Mouse (Mus musculus) forebrain, postnatal 0 days (tissue): ENCODE results near the gene Etnk2. TPM values are rescaled to one million over a fixed set of nuclear protein-coding genes. Genes with fewer than 3 reads are reported as not detected.
A peak's percentile ranks its signal among the peaks of the same experiment; 100 is the strongest.

ENCODE experiments used
- ATAC-seq: fragments of 200-750 bp; cut with Nextera tagmentation; 2 replicates; pipeline ENCODE4 v1.8.0; 2017; ENCODE audit warnings: mild to moderate bottlenecking, moderate library complexity
- DNase-seq: peaks from one replicate; pipeline ENCODE4 v3.0.0-alpha.2; 2015
- H3K27ac ChIP-seq: fragments of 300-500 bp; sonication (generic); 2 replicates; pipeline ENCODE4 v1.5.1; 2014; ENCODE audit warnings: low read depth, mild to moderate bottlenecking, antibody characterized with exemption, low read length, moderate library complexity, mixed read lengths
- H3K27me3 ChIP-seq: fragments of 300-500 bp; sonication (generic); 2 replicates; pipeline ENCODE4 v1.6.1; 2014; ENCODE audit warnings: mild to moderate bottlenecking, low read length, mixed read lengths; ENCODE audit not compliant: insufficient read depth
- H3K36me3 ChIP-seq: fragments of 300-500 bp; sonication (generic); 2 replicates; pipeline ENCODE4 v1.6.1; 2014; ENCODE audit warnings: mild to moderate bottlenecking, moderate library complexity; ENCODE audit not compliant: insufficient read depth
- H3K4me1 ChIP-seq: fragments of 300-500 bp; sonication (generic); 2 replicates; pipeline ENCODE4 v1.6.1; 2014; ENCODE audit warnings: antibody characterized with exemption; ENCODE audit not compliant: insufficient read depth
- H3K4me2 ChIP-seq: fragments of 300-500 bp; sonication (generic); 2 replicates; pipeline ENCODE4 v1.6.1; 2014; ENCODE audit warnings: low read depth, mild to moderate bottlenecking, moderate library complexity
- H3K4me3 ChIP-seq: fragments of 300-500 bp; sonication (generic); 2 replicates; pipeline ENCODE4 v1.5.1; 2014; ENCODE audit warnings: low read depth, low read length, mixed read lengths
- H3K9ac ChIP-seq: fragments of 300-500 bp; sonication (generic); 2 replicates; pipeline ENCODE4 v1.6.1; 2014; ENCODE audit warnings: mild to moderate bottlenecking
- H3K9me3 ChIP-seq: fragments of 300-500 bp; sonication (generic); 2 replicates; pipeline ENCODE4 v1.6.1; 2016; ENCODE audit warnings: low read length
- CTCF ChIP-seq: sonication (generic); IDR thresholded peaks from 2 replicates; pipeline ENCODE4 v1.5.1; 2016; ENCODE audit warnings: antibody characterized with exemption, control low read depth, low read depth
- WGBS: fragments of 180-500 bp; shearing (Covaris S2); extraction: QIAGEN DNeasy Blood & Tissue Kit; methylation state at CpG from one replicate; pipeline ENCODE4 v1.1.7; 2014; 5-methylcytosine and 5-hydroxymethylcytosine counted together
- polyA plus RNA-seq: library from polyadenylated mRNA; unstranded; fragments of >200 nt; fragmentation: Nextera tagmentation; extraction: Ambion mirVana; gene quantifications from 2 replicates; pipeline ENCODE4 v1.2.1, GENCODE M21; 2015
- total RNA-seq: library from RNA; depleted of rRNA; stranded (reverse); fragments of >200 nt; gene quantifications from 2 replicates; pipeline ENCODE4 v1.2.3, GENCODE M21; 2014; rRNA removed

Etnk2 gene
- total RNA-seq (15.5 and 25.3 TPM in 2 replicates), polyA plus RNA-seq (10.3 and 17.6 TPM in 2 replicates)

DNA sequence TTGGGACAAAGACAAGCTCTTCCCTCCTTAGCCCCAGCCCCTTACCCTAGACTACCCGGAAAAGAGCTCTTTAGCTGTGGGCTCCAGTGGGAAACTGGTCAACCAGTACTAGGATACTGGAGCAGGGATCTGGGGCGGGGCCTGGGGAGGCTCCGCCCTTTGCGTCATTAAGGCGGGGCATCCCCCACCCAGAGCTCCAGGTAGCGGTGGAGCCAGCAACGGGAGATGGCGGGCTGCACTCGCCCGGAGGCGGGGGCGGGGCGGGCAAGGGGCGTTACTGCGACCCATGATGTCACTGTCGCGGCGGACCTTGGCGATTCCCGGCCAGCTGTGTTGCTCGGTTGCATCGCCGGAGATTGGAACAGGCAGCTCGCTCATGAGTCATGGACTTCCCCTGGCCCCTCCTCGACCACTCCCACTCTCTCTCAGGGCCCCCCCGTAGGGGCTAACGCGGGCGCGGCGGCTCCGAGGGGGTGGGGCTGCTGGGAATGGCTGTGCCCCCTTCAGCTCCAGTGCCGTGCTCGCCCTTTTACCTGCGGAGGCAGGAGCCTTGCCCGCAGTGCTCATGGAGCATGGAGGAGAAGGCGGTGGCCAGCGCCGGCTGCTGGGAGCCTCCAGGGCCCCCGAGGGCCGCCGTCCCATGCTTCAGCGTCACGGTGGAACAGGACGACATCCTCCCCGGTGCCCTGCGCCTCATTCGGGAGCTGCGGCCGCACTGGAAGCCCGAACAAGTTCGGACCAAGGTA is at the start of gene Etnk2:
TSS of gene Etnk2 (plus strand) at position 297 of the 746 bp plus-strand sequence.
- ATAC-seq (peak; percentile 85), DNase-seq (peak; percentile 82)
- Histone ChIP-seq H3K4me2 (peak within 1 kb of the TSS; percentile 90), H3K9ac (peak within 1 kb of the TSS; percentile 70), H3K27me3 (peaks cover 12% of the 10 kb centered on the region), H3K36me3 (no peaks in the 10 kb centered on the region), H3K9me3 (no peaks in the 10 kb centered on the region), H3K27ac (0 out of 2 replicates have a peak within 1 kb of the TSS, but pooled peaks have one; percentile 29), H3K4me3 (peak within 1 kb of the TSS; percentile 61), H3K4me1 (0 out of 2 replicates have a peak, but pooled peaks cover 3% of the 10 kb centered on the region)
- TF ChIP-seq CTCF, result no peak
- 2% methylated on average over 52 of the region's 52 CpGs for WGBS

DNA sequence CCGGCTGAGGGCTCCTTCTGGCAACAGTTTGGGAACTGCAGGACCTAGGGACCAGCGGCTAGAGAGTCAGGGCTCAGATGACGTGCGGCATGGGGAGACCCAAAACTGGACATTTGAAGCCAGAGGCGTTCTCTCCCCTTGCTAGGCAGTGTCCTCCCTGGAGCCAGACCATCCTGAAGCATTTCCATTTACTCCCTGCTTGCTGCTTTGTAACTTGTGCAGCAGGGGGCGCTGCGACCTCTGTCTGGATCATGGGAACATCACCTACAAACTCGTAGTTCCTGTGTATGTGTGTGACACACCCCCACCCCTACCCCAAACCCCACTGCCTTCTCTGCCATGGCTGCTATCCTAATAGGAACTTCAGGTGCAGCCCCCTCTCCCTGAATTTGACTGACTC is 49.0 kb upstream of the Etnk2 start:
- ATAC-seq (no peak), DNase-seq (peak; percentile 57)
- no peak overlapping the region for H3K4me2 ChIP-seq
- H3K36me3 ChIP-seq, result no peaks in the 10 kb centered on the region
- no peak overlapping the region for H3K27ac ChIP-seq
- TF ChIP-seq CTCF, result peak; percentile 74
- H3K4me3 ChIP-seq, result no peak overlapping the region
- peaks cover 5% of the 10 kb centered on the region for H3K4me1 ChIP-seq
- no peak overlapping the region for H3K9ac ChIP-seq
- no peaks in the 10 kb centered on the region for H3K9me3 ChIP-seq
- H3K27me3 ChIP-seq, result no peaks in the 10 kb centered on the region
- WGBS, result 25% methylated on average over 8 of the region's 8 CpGs

DNA sequence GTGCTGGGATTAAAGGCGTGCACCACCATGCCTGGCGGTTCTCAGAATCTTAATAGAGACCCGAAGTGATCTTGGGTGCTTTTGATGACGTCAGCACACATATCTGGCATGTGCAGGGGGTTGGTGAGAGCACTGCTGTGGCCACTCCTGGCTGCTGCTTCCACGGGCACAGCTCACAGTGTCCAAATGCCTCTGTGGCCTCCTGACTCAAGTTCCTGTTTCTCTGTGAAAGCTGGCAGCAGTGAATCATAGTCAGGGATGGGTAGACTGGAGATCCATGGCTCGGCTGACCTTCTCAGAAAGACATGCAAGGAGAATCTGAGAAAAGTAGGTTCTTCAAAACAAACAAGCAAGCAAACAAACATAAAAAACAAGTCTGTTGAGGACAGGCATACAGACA is 47.6 kb upstream of the Etnk2 start:
- 79% methylated on average over 6 of the region's 6 CpGs for WGBS
- DNase-seq, result no peak

DNA sequence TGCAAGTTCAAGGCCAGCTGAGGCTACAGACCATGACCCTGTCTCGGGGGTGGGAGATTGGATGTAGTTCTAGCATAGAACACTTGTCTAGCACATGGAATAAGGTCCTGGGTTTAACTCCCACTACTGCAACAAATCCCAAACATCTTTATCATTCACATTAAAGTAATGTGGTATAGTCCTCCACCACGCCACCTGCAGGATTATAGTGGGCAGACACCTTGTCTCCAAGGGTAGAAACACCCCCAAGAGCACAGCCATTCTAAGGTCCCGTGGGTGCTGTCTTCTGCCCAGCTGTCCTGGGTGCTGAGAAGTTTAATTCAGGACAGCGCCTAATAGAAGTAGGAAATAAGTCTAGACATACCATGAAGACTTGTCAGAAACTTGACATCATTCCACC is 46.8 kb upstream of the Etnk2 start:
- Histone ChIP-seq H3K36me3 (no peaks in the 10 kb centered on the region), H3K9ac (no peak overlapping the region), H3K4me3 (no peak overlapping the region), H3K27ac (no peak overlapping the region), H3K27me3 (no peaks in the 10 kb centered on the region), H3K4me1 (peaks cover 5% of the 10 kb centered on the region), H3K4me2 (no peak overlapping the region), H3K9me3 (no peaks in the 10 kb centered on the region)
- WGBS, result 86% methylated on average over 4 of the region's 4 CpGs
- TF ChIP-seq CTCF, result no peak
- no peak for DNase-seq
- ATAC-seq, result no peak

More for the DNA sequence above, 47.6 kb upstream of the Etnk2 start:
- peaks cover 5% of the 10 kb centered on the region for H3K4me1 ChIP-seq
- H3K36me3 ChIP-seq, result no peaks in the 10 kb centered on the region
- no peak overlapping the region for H3K4me2 ChIP-seq
- H3K4me3 ChIP-seq, result no peak overlapping the region
- H3K27ac ChIP-seq, result no peak overlapping the region
- H3K9me3 ChIP-seq, result no peaks in the 10 kb centered on the region
- no peak for TF ChIP-seq CTCF
- H3K9ac ChIP-seq, result no peak overlapping the region
- H3K27me3 ChIP-seq, result no peaks in the 10 kb centered on the region
- no peak for ATAC-seq

DNA sequence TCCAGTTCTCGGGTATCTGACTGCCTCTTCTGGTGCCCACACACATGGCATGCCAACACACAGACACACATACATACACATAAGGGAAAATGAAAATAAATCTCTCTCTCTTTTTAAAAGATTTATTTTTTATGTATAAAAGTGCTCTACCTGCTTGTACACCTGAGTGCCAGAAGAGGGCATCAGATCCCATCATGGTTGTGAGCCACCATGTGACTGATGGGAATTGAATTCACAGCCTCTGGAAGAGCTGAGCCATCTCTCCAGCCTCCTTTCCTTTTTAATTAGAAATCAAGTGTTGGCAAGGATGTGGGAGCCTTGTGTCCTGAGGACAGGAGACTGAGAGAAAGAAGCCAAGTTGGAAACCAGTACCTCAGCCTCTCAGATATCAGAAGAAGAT is 46.2 kb upstream of the Etnk2 start:
- peak; percentile 58 for TF ChIP-seq CTCF
- H3K9me3 ChIP-seq, result no peaks in the 10 kb centered on the region
- H3K4me1 ChIP-seq, result peaks cover 5% of the 10 kb centered on the region
- no peak for ATAC-seq
- DNase-seq, result peak; percentile 18
- 79% methylated on average over 1 of the region's 1 CpGs for whole genome bisulfite sequencing
- H3K4me3 ChIP-seq, result no peak overlapping the region
- no peaks in the 10 kb centered on the region for H3K36me3 ChIP-seq
- H3K4me2 ChIP-seq, result no peak overlapping the region
- no peaks in the 10 kb centered on the region for H3K27me3 ChIP-seq
- no peak overlapping the region for H3K27ac ChIP-seq
- no peak overlapping the region for H3K9ac ChIP-seq

DNA sequence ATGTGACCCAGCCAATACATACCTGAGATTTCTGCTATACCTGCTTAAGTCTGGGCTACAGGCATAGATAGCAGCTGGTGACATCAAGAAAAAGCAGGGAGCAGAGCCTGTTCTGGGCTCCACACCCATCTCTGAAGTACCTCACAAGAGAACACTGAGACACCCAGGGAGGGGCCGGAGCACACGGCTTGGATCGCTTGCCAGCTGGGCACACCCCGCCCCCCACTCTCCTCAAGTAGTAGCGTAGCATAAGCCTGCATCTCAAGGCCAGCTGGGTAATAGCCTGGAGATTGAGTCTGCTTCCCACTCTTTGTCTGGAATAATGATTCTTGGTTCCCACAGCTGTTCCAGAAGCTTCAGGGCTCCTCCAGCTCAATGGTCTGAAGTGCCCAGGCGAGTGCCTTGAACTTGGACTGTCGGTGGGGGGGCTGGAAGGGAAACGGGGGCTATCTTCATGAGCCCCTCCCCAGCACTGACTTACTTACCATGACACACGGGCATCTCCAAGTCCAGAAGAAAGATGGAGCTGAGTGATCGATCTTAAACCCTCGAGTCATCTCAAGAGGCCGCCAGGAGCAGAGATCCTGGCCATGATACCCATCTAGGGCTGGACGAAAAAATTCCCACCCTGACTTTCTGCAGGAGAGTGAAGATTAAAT is 42.0 kb upstream of the Etnk2 start, which contains the start of gene Kiss1:
TSS of gene Kiss1 (plus strand) at position 609 of the 659 bp plus-strand sequence.
- Histone ChIP-seq H3K9me3 (no peaks in the 10 kb centered on the region), H3K4me2 (no peak within 1 kb of the TSS), H3K27ac (no peak within 1 kb of the TSS), H3K4me3 (no peak within 1 kb of the TSS), H3K9ac (no peak within 1 kb of the TSS), H3K27me3 (no peaks in the 10 kb centered on the region), H3K4me1 (no peaks in the 10 kb centered on the region), H3K36me3 (no peaks in the 10 kb centered on the region)
- WGBS, result 73% methylated on average over 13 of the region's 13 CpGs
- TF ChIP-seq CTCF, result no peak
- DNase-seq, result peak; percentile 27
- peak; percentile 32 for ATAC-seq

DNA sequence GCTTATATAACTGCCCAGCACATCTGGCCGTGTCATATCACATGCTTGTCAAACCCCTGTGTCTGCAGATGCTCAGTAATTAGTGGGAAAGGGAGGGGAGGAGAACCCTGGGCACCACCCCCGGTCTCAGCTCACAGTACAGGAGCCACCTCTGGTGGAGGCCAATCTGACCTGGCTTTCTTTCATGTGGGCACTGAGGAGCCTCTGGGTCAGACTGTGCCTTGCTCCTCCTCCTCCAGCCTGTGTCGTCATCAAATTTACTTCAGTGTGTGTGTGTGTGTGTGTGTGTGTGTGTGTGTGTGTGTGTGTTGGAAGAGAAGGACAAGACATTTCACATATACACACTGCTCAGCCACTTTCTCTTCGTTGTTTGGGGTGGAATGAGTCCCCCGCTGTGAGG is 40.0 kb upstream of the Etnk2 start:
- H3K4me1 ChIP-seq, result no peaks in the 10 kb centered on the region
- no peak overlapping the region for H3K9ac ChIP-seq
- H3K4me3 ChIP-seq, result no peak overlapping the region
- H3K27me3 ChIP-seq, result no peaks in the 10 kb centered on the region
- ATAC-seq (no peak), DNase-seq (no peak)
- WGBS, result 39% methylated on average over 5 of the region's 5 CpGs
- H3K36me3 ChIP-seq, result no peaks in the 10 kb centered on the region
- H3K27ac ChIP-seq, result no peak overlapping the region
- no peak for TF ChIP-seq CTCF
- H3K9me3 ChIP-seq, result no peaks in the 10 kb centered on the region
- no peak overlapping the region for H3K4me2 ChIP-seq
